Mouse (Mus musculus): ENCODE results near the gene Slmap. TPM values are rescaled to one million over a fixed set of nuclear protein-coding genes. Genes with fewer than 3 reads are reported as not detected.

Gene Slmap
- polyA plus RNA-seq, 1 experiment from 2014 or later = 8.6 TPM

DNA sequence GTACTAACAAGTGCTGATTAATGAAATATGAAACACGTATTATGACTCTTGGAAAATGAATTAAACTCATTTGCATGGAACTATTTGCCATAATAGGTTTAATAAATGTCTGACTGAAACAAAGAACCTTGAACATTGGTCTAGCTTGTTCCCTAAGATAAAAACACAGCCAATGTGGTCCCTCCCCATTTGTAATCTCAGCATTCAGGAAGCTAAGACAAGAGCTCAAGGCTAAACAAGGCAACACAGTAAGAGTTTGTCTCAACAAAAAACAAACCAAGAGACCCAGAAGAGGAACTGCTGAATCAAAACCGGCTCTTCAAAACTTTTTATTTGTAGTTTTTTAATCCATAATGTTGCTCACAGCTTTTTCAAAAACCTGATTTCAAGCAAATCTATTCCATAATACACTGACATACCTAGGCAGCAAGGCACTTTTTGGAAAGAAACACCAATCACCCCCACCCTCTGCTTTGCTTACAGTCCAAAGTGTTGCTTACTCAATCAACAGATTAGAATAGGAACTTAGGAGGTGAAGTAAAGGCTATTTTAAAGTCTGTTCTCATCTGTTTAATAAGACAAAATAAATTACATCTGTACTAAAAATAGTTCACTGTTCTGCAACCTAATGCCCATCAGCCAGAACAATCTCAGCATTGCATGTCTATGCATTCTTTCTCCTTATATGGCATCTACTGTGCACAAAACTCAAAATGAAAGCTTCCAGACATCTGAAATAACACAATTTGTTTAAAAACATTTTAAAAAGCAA, 93.5 kb downstream of the Slmap start:
- no peak overlapping the region for H3K4me2 ChIP-seq
- 68% methylated on average over 2 of the region's 2 CpGs for WGBS (ENCODE audit: insufficient replicate concordance)
- no peaks in the 10 kb centered on the region for H3K9me3 ChIP-seq (replicated peaks)
- H3K9ac ChIP-seq = no peak overlapping the region
- H3K4me1 ChIP-seq (replicated peaks) = no peaks in the 10 kb centered on the region
- ATAC-seq (ENCODE audit: insufficient read depth) = no peak
- H3K36me3 ChIP-seq (replicated peaks) = peaks cover 11% of the 10 kb centered on the region
- no peak overlapping the region for H3K27ac ChIP-seq (replicated peaks)
- no peaks in the 10 kb centered on the region for H3K27me3 ChIP-seq
- no peak overlapping the region for H3K4me3 ChIP-seq (replicated peaks)

DNA sequence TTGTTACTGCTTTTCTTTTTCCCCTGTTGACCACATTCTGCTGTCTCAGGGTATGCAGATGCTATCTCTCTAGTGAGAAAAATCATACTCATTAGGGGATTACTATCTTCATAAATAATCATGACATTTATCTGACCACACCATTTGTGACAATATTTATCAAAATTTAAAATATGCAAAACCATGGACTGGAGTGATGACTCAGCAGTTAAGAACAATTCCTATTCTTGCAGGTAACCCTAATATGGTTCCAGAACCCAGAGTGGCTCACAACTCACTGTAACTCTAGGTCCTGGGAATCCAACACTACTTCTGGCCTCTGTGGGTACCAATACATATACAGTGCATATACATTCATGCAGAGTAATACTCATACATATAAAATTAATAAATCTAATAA, 94.7 kb downstream of the Slmap start:
- H3K27ac ChIP-seq (replicated peaks) = no peak overlapping the region
- no peak for ATAC-seq (ENCODE audit: insufficient read depth)
- H3K36me3 ChIP-seq (replicated peaks) = peaks cover 11% of the 10 kb centered on the region
- no peak overlapping the region for H3K4me3 ChIP-seq (replicated peaks)
- no peaks in the 10 kb centered on the region for H3K27me3 ChIP-seq
- H3K4me2 ChIP-seq = no peak overlapping the region
- H3K9ac ChIP-seq = no peak overlapping the region
- no peaks in the 10 kb centered on the region for H3K4me1 ChIP-seq (replicated peaks)
- no peaks in the 10 kb centered on the region for H3K9me3 ChIP-seq (replicated peaks)

GRCm38 (mm10) chr14:26437771-26438170, 97.0 kb downstream of the Slmap start:
- Histone ChIP-seq H3K36me3 (replicated peaks) (peaks cover 17% of the 10 kb centered on the region), H3K4me2 (no peak overlapping the region), H3K27me3 (no peaks in the 10 kb centered on the region), H3K27ac (replicated peaks) (no peak overlapping the region), H3K4me1 (replicated peaks) (no peaks in the 10 kb centered on the region), H3K9ac (no peak overlapping the region), H3K9me3 (replicated peaks) (no peaks in the 10 kb centered on the region), H3K4me3 (replicated peaks) (no peak overlapping the region)
- WGBS (ENCODE audit: insufficient replicate concordance) = 35% methylated on average over 2 of the region's 2 CpGs
- ATAC-seq (ENCODE audit: insufficient read depth) = no peak

DNA sequence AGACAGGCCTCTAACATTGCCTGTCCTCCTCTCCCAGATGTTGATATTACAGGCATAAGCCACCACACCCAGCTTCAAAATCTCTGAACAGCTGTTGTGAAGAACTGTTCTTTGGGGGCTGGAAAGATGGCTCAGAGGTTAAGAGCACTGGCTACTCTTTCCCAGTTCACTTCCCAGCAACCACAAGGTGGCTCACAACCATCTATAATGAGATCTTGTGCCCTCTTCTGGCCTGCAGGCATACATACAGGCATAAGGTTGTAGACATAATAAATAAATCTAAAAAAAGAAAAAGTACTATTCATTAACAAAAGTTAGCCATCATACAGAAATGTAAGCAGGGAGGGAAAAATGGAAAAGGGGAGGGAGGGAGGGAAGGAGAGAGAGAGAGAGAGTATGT, 98.4 kb downstream of the Slmap start:
- Histone ChIP-seq H3K36me3 (replicated peaks) (peaks cover 14% of the 10 kb centered on the region), H3K4me1 (replicated peaks) (no peaks in the 10 kb centered on the region)
- no peak for ATAC-seq (ENCODE audit: insufficient read depth)

GRCm38 (mm10) chr14:26432320-26432719, 102.4 kb downstream of the Slmap start:
- H3K27me3 ChIP-seq = no peaks in the 10 kb centered on the region
- peaks cover 20% of the 10 kb centered on the region for H3K36me3 ChIP-seq (replicated peaks)
- H3K4me1 ChIP-seq (replicated peaks) = no peaks in the 10 kb centered on the region
- no peak overlapping the region for H3K4me3 ChIP-seq (replicated peaks)
- no peak overlapping the region for H3K4me2 ChIP-seq
- 63% methylated on average over 2 of the region's 2 CpGs for WGBS (ENCODE audit: insufficient replicate concordance)
- H3K9ac ChIP-seq = no peak overlapping the region
- H3K9me3 ChIP-seq (replicated peaks) = no peaks in the 10 kb centered on the region
- H3K27ac ChIP-seq (replicated peaks) = no peak overlapping the region
- no peak for ATAC-seq (ENCODE audit: insufficient read depth)

More for the DNA sequence above, 98.4 kb downstream of the Slmap start:
- H3K27ac ChIP-seq (replicated peaks) = no peak overlapping the region
- no peak overlapping the region for H3K9ac ChIP-seq
- no peak overlapping the region for H3K4me3 ChIP-seq (replicated peaks)
- no peak overlapping the region for H3K4me2 ChIP-seq
- no peaks in the 10 kb centered on the region for H3K9me3 ChIP-seq (replicated peaks)
- H3K27me3 ChIP-seq = no peaks in the 10 kb centered on the region

GRCm38 (mm10) chr14:26431919-26432318, 102.8 kb downstream of the Slmap start:
- Histone ChIP-seq H3K27ac (replicated peaks) (no peak overlapping the region), H3K4me2 (no peak overlapping the region), H3K9me3 (replicated peaks) (no peaks in the 10 kb centered on the region), H3K9ac (no peak overlapping the region), H3K4me1 (replicated peaks) (no peaks in the 10 kb centered on the region), H3K4me3 (replicated peaks) (no peak overlapping the region), H3K36me3 (replicated peaks) (peaks cover 20% of the 10 kb centered on the region), H3K27me3 (no peaks in the 10 kb centered on the region)
- 68% methylated on average over 2 of the region's 2 CpGs for WGBS (ENCODE audit: insufficient replicate concordance)
- ATAC-seq (ENCODE audit: insufficient read depth) = no peak

DNA sequence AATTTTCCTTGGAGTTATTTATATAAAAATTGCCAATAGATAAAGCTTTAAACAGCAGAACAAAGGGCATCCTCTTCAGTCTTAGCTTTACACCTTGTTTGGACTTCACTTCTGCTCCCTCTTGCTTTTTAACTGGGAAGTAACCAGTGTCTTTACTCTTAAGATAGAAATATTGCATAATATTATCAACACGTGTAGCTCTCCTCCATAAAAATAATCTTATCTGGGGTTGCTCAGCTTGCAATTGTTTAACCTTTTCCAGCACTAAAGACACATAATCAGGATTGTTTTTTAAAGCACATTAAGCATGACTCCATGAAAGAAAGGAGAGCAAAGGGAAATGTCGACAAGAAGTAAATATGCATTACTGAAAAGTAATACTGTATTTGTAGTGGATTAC, 114.5 kb downstream of the Slmap start:
- H3K27ac ChIP-seq (replicated peaks) = no peak overlapping the region
- H3K9ac ChIP-seq = no peak overlapping the region
- no peak overlapping the region for H3K4me3 ChIP-seq (replicated peaks)
- no peaks in the 10 kb centered on the region for H3K27me3 ChIP-seq
- WGBS (ENCODE audit: insufficient replicate concordance) = 45% methylated on average over 2 of the region's 2 CpGs
- H3K36me3 ChIP-seq (replicated peaks) = peaks cover 65% of the 10 kb centered on the region
- H3K4me1 ChIP-seq (replicated peaks) = no peaks in the 10 kb centered on the region
- no peaks in the 10 kb centered on the region for H3K9me3 ChIP-seq (replicated peaks)
- no peak for ATAC-seq (ENCODE audit: insufficient read depth)
- H3K4me2 ChIP-seq = no peak overlapping the region

DNA sequence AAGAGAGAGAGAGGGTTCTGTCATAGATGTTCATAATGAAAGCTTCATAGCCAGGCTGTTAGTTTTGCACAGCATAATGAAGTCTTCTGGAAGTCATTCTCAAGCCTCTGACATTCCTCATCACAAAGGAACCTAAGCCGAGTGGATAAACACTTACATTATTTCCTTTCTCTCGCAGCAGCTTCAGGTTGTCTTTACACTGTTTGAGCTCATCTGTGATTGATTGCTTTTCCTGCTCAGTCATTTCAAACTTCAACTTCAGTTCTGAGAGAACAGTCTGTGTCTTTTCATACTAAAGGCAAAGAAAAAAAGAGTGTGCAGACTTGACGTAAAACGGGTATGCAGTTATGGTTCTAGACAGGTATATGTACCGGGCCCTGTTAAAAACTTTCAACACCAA, 116.8 kb downstream of the Slmap start:
- no peaks in the 10 kb centered on the region for H3K9me3 ChIP-seq (replicated peaks)
- no peak overlapping the region for H3K4me3 ChIP-seq (replicated peaks)
- H3K27ac ChIP-seq (replicated peaks) = no peak overlapping the region
- no peak for ATAC-seq (ENCODE audit: insufficient read depth)
- H3K4me1 ChIP-seq (replicated peaks) = no peaks in the 10 kb centered on the region
- no peaks in the 10 kb centered on the region for H3K27me3 ChIP-seq
- H3K4me2 ChIP-seq = no peak overlapping the region
- WGBS (ENCODE audit: insufficient replicate concordance) = 84% methylated on average over 5 of the region's 5 CpGs
- H3K9ac ChIP-seq = no peak overlapping the region
- H3K36me3 ChIP-seq (replicated peaks) = peaks cover 61% of the 10 kb centered on the region

- Histone ChIP-seq H3K4me3 (replicated peaks) (no peak overlapping the region), H3K27ac (replicated peaks) (no peak overlapping the region), H3K36me3 (replicated peaks) (peaks cover 53% of the 10 kb centered on the region), H3K4me1 (replicated peaks) (no peaks in the 10 kb centered on the region), H3K4me2 (no peak overlapping the region), H3K9me3 (replicated peaks) (no peaks in the 10 kb centered on the region), H3K27me3 (no peaks in the 10 kb centered on the region), H3K9ac (no peak overlapping the region)
- no peak for ATAC-seq (ENCODE audit: insufficient read depth)
- WGBS (ENCODE audit: insufficient replicate concordance) = 77% methylated on average over 4 of the region's 4 CpGs
These were observed 117.6 kb downstream of the Slmap start for GRCm38 (mm10) chr14:26417088-26417487.

GRCm38 (mm10) chr14:26413581-26413980, 121.2 kb downstream of the Slmap start:
- Histone ChIP-seq H3K36me3 (replicated peaks) (peaks cover 31% of the 10 kb centered on the region), H3K4me2 (no peak overlapping the region), H3K27me3 (no peaks in the 10 kb centered on the region), H3K9me3 (replicated peaks) (no peaks in the 10 kb centered on the region), H3K4me1 (replicated peaks) (no peaks in the 10 kb centered on the region), H3K4me3 (replicated peaks) (no peak overlapping the region), H3K27ac (replicated peaks) (no peak overlapping the region), H3K9ac (no peak overlapping the region)
- no peak for ATAC-seq (ENCODE audit: insufficient read depth)
- 84% methylated on average over 1 of the region's 1 CpGs for WGBS (ENCODE audit: insufficient replicate concordance)

DNA sequence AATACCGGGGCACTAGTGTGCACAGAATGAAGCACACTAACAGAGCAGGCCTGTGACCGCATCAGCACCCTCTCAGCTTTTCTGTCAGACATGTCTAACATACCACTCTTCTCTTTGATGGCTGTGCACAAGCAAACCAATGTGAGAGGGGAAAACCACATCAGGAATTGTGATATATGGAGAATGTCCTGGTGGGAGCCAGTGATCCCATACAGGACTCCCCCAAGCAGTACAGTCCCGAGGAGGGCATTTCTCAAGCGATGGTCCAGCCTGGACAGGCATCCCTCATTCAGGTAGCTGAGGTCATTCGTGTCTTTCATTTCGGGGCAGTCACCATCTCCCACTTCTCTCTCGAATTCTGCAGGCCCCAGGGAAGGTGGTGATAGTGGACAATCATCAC, 128.0 kb downstream of the Slmap start:
- Histone ChIP-seq H3K36me3 (replicated peaks) (0 out of 2 replicates have a peak, but pooled peaks cover 2% of the 10 kb centered on the region), H3K4me2 (no peak overlapping the region), H3K27me3 (no peaks in the 10 kb centered on the region), H3K9me3 (replicated peaks) (no peaks in the 10 kb centered on the region), H3K9ac (no peak overlapping the region), H3K4me3 (replicated peaks) (no peak overlapping the region), H3K4me1 (replicated peaks) (no peaks in the 10 kb centered on the region), H3K27ac (replicated peaks) (no peak overlapping the region)
- 84% methylated on average over 7 of the region's 7 CpGs for WGBS (ENCODE audit: insufficient replicate concordance)
- no peak for ATAC-seq (ENCODE audit: insufficient read depth)

- no peaks in the 10 kb centered on the region for H3K4me1 ChIP-seq (replicated peaks)
- ATAC-seq (ENCODE audit: insufficient read depth) = no peak
- H3K36me3 ChIP-seq (replicated peaks) = no peaks in the 10 kb centered on the region
- no peak overlapping the region for H3K4me2 ChIP-seq
- H3K9me3 ChIP-seq (replicated peaks) = no peaks in the 10 kb centered on the region
- 77% methylated on average over 7 of the region's 7 CpGs for WGBS (ENCODE audit: insufficient replicate concordance)
- no peak overlapping the region for H3K9ac ChIP-seq
- H3K27ac ChIP-seq (replicated peaks) = no peak overlapping the region
- no peak overlapping the region for H3K4me3 ChIP-seq (replicated peaks)
- no peaks in the 10 kb centered on the region for H3K27me3 ChIP-seq
These were observed 136.1 kb downstream of the Slmap start for GRCm38 (mm10) chr14:26398508-26399160.
